Mouse (Mus musculus) NIH3T3 (cell line): Measurements from ENCODE around the gene Ifrd2.

ENCODE experiments used
- DNase-seq: peaks from one replicate; pipeline ENCODE4 v3.0.0-alpha.2; 2012; ENCODE audit warnings: low read depth

The Ifrd2 gene

DNA sequence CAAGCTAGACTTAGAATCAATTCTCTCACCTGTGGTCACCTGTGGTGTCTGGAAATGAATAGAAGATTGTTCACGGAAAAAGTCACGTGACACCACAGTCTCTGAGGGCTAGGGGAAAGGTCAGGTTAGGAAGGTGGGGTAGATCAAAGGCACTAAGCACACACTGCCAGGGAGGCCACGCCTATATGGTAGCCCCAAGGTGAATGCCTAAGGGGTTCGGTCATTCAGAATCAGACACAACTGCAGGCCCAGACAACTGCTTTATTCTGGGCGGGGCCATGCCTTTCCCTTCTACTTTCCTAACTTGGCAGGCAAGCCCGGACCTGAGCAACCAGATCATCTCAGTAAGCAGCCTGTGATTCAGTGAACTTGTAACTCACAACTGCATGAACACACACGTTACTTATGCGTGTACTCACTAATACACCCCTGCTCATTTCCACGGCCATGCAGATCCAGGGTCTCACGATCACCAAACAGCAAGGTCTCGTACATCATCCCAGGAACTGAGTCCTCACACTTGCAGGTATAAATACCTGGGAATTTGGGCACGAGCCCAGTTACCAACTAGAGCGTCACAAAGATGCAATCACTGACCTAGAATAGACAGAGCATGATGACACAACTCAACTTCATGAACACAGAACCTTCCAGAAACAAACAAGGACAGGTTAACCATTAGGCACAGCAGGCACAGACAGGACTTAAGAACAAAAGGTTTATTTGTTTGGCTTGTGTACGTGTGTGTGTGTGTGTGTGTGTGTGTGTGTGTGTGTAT, 11.7 kb upstream of the Ifrd2 start:
- peak; percentile 59 for DNase-seq

DNA sequence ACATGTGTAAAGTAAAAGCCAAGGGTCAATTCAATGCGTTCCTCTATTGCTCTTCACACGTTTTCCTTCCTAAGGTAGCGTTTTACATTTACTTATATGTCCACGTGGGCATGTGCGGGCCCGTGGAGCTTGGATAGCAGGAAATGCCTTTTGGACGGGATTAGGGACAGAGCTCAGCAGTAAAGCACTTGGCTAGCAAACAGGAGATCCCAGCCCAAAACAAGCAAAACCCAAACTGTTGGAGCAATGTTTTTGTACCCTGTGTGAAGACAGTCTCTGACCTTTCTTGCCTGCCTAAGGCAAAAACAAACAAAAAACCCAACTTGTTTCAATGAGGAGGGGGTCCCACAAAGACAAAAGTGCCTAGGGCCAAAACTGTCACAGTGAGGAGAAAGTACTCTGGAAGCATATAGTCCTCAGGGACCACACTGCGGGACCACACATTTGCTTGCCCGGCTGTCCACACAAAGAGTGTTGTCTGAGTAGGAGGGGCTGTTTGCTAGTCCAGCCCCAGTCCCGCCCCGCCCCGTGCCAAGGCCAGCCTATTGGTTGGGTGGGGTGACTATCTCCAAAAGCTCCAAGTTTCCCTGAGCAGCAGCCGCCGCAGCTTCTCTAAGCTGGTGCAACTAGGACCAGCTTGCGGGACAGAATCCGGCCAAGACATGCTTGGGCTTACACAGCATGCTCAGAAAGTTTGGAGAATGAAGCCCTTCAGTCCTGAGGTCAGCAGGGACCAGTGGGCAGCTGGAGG, 10.9 kb upstream of the Ifrd2 start, which contains the start of gene Hyal1:
Gene Hyal1 (plus strand): TSS at position 571 of the 751 bp plus-strand sequence.
- peak; percentile 86 for DNase-seq

DNA sequence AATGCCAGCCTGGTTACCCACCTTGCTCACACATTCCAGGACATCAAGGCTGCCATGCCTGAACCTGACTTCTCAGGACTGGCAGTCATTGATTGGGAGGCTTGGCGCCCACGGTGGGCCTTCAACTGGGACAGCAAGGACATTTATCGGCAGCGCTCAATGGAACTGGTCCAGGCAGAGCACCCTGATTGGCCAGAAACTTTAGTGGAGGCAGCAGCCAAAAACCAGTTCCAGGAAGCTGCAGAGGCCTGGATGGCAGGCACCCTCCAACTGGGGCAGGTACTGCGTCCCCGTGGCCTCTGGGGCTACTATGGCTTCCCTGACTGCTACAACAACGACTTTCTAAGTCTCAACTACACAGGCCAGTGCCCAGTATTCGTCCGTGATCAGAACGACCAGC, 9.6 kb upstream of the Ifrd2 start:
- no peak for DNase-seq

DNA sequence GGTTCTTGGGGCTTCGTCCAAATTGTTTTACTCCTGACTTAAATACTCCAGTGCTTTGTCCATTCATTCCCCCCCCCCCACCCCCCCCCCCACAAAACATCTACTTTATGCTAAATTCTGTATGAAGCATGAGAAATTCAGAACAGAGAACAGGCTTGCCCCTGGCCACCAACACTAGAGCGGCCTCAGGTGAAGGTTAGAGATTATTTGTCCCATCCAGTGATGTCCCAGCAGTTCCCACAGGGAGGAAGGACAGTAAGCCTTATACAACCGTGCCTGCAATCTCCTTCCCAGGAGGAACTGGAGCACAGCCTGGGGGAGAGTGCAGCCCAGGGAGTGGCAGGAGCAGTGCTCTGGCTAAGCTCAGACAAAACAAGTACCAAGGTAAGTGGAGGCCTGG, 8.9 kb upstream of the Ifrd2 start, which contains the start of gene Naa80:
Gene Naa80 (plus strand): TSS at position 301 of the 400 bp plus-strand sequence.
- DNase-seq: no peak

DNA sequence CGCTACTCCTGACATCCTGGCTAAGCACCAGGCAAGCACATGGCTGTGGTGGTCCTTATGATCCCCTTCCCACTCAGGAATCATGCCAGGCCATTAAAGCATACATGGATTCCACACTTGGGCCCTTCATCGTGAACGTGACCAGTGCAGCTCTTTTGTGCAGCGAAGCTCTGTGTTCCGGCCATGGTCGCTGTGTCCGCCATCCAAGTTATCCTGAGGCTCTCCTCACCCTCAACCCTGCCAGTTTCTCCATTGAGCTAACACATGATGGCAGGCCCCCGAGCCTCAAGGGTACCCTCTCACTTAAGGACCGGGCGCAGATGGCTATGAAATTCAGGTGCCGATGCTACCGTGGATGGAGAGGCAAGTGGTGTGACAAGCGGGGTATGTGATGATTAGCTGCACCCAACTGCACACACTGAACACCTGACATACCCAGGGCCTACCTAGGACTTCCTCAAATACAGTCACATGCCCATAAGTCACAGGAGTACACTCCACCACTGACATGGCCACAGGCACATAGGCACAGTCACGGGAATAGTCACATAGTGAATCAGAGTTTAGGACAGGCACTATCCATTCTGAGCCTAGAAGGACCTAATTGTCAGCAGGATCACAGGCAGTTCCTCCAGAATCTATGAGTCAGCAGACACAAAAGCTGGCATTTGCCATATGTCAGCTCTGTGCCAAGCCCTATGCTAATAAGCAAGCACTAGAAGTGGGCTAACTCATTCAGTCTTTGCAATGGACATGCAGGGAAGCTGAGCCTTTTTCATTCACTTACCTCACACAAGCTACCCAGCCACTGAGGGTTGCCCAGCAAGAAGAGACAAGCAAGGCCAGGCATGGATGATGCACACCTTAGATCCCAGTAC, 8.2 kb upstream of the Ifrd2 start:
- peak; percentile 53 for DNase-seq

DNA sequence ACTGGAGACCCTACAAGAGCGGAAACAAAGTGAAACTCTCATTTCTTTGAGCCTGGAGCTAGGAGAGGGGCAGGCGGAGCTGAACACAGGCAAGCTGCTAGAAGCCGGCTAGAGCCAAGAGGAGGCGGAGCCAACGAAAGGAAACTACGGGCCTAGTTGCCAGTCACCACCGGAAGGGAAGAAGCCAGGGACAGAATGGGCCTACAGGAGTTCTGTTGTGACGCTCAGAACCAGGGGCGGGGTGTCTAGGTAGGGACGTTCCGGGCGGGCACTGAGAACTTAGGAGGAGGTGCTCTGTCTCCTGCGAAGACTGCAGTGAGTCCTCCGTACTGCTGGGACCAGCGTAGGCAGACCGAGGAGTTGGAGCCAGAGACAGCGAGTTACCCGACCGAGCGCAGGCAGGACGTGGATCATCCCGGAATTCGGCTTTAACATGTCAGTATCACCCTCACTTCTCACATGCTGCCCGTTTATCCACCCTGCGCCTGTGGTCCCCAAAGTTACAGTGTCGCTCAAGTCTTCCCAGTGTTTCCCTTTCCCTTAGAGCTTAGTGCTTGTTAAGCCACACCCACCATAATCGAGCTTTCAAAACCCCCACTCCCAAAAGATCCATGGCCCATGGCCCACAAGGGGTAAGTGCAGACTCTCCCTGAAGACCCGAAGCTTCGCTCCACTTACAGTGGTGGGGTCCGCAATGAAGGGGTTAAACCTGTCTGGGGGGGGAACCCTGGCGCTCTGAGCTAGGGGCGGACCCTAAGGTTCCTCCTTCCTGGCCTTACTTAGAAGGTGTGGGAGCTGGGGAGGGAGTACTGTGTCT, 6.7 kb upstream of the Ifrd2 start, which contains the start of gene Hyal3:
Gene Hyal3 (plus strand): TSS at position 318 of the 817 bp plus-strand sequence.
- peak; percentile 90 for DNase-seq

DNA sequence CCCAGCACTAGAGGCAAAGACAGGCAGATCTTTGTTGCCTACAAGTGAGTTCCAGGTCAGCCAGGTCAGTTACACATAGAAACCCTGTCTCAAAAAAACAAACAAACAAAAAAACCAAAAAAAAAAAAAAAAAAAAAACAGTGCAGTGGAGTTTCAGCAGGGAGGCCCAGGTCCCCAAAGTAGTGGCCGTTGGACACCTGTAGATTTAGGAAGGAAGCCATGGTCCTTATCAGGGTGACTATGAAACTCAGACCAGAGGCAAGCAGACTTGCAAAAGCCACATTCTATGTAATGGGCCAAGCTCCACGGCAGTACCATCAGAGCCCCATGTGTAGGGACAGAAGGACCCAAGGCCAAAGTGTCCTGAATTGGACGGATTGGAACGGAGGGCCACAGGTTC, 5.9 kb upstream of the Ifrd2 start:
- no peak for DNase-seq

DNA sequence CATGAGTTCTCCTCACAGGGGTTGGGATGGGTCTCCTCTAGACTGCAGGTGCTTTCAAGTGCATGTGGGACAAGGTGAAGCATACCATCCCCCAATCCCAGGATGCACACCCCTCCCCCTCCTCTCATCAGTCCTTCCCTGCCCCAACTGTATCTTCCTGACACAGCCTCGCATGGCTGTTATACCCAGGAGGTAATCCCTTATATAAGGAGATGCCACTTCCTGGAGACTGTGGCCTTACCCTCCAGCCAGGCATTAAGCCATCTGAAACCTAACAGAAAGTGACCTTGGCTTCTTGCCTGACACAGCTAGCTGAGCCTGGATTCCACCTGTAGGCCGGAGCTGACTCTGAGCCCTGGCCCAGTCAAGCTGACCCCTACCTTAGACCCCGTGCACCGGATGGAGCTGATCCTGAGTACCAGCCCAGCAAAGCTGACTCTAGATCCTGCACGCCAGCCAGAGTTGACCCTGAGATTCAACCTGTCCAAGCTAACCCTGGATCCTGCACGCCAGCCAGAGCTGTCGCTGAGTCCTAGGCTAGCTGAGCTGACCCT, 4.9 kb upstream of the Ifrd2 start:
- no peak for DNase-seq

DNA sequence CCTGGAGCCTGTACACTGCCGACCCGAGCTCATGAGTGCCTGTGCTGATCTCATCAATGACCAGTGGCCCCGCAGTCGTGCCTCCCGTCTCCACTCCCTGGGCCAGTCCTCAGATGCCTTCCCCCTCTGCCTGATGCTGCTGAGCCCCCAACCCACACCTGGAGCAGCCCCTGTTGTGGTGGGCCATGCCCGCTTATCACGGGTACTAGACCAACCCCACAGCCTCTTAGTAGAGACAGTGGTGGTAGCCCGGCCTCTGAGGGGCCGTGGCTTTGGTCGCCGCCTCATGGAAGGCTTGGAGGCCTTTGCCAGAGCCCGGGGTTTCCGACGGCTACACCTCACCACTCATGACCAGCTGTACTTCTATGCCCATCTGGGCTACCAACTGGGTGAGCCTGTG, 4.3 kb upstream of the Ifrd2 start:
- no peak for DNase-seq

DNA sequence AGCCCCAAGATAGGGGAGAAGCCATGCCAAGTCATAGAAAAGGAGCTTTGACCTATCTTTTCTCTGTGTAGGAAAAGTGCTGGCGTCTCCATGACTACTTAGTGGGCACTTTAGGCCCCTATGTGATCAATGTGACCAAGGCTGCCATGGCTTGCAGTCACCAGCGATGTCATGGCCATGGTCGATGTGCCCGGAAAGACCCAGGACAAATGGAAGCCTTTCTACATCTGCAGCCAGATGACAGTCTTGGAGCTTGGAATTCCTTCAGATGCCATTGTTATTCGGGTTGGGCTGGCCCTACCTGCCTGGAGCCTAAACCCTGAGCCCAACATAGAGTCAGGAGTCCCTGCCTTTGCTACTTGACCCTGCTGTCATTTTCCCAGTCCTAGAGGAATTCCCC, 938 bp upstream of the Ifrd2 start:
- DNase-seq: no peak

DNA sequence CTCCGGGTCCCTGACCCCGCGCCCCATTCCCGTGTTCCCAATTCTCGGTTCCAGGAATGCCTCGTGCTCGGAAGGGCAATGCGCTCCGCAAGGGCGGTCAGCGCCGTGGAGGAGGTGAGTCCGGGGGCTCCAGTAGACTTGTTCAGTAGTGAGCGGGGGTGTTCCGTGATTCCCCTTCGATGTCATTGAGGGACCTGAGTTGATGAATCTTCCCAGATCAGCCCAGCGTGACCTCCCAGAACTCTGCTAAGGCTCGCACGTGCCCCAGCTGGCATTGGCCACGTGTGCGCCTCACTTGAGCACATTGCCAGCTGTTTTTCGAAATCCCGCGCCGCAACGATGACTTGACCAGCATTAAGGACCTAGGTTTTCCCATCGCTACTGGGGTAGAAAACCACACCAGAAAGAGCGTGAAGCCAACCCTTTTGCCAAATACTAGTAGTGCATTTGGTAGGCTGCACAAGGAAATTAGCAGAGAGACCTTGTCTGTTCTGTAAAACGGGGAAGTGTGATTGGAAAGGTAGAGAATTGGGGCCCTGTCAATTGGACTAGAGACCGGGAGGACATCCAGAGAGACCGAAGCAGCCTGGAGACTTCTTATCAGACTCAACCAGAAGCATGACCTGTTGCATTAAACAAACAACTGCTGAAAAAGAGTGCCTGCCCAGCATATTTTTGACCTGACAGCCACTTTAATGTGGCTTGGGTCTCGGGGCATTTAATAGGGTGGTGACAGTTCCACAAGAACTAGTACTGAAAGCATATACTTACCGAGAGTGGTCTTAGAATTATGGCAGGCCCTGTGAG, 594 bp downstream of the Ifrd2 start:
- DNase-seq: peak; percentile 71

DNA sequence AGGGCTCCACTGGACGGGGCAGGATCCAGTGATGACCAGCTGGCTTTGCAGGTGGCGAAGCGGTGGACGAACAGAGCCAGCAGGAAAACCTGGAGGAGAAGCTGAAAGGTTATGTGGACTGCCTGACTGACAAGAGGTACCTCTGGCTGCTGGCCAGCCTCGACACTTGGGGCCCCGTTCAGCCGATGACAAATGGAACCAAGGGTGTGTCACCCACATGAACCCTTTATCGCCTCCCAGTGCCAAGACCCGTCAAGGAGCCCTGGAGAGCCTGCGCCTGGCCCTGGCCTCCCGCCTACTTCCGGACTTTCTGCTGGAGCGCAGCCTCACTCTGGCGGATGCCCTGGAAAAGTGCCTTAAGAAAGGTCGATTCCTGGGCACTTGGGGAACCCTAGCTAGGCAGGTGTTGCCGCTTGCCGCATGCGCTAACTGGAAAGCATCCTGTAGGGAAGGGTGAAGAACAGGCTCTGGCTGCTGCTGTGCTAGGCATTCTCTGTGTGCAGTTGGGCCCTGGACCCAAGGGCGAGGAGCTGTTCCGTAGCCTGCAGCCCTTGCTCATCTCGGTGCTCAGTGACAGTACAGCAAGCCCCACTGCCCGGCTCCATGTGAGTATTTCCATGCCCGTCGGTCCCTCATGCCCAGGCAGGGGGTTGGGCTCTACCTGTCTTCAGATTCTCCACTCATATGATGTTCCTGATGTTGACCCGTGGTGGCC, 2.8 kb downstream of the Ifrd2 start:
- DNase-seq: no peak

DNA sequence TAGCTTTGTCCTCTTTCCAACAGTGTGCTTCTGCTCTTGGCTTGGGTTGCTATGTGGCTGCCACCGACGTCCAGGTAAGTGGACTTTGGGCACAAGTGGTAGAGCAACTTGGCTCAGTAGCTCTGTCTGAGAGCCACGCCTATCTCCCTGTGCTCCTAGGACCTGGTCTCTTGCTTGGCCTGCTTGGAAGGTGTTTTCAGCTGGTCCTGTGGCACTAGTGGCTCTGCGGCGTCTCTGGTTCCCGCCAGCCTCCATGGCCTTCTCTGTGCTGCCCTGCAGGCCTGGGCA, 3.3 kb downstream of the Ifrd2 start:
- no peak for DNase-seq

DNA sequence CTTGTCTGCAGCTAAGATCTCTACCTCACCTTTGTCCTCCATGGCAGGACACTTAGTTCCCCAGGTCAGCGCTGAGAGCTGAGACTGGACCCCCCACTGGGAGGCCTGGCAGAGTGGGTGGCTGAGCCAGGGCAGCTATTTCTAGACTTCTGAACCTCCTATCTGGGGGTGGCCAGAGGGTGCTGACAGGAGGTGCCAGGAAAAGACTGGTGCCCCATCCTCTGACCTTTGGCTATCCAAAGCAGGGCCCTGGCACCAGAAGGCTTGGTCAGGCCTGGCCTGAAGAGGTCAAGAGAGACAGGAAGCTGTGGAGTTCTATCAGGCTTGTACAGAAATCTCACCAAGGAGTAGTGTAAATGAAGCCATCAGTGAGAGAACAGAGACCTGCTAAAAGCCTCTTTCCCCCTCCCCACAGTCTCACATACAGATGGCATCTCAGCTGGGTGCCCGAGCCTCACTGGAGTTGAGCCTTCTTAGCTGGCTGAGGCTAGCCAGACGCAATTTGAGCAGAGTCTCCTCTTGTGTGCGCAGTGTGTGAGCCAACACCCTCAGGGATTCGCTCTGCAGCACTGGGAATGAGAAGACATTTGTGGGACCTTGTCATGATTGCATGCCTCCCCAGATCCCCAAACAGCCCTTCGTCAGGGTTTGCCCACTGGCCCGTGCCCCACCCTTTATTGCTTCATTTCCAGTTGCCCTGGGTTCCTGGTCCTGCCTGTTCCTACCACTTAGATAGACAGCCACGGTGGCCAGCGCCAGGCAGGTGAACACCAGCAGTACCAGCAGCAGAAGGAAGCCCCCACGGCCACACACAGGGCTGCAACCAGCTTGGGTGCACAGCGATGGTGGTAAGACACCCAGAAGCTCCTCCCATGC, 5.9 kb downstream of the Ifrd2 start:
- no peak for DNase-seq

DNA sequence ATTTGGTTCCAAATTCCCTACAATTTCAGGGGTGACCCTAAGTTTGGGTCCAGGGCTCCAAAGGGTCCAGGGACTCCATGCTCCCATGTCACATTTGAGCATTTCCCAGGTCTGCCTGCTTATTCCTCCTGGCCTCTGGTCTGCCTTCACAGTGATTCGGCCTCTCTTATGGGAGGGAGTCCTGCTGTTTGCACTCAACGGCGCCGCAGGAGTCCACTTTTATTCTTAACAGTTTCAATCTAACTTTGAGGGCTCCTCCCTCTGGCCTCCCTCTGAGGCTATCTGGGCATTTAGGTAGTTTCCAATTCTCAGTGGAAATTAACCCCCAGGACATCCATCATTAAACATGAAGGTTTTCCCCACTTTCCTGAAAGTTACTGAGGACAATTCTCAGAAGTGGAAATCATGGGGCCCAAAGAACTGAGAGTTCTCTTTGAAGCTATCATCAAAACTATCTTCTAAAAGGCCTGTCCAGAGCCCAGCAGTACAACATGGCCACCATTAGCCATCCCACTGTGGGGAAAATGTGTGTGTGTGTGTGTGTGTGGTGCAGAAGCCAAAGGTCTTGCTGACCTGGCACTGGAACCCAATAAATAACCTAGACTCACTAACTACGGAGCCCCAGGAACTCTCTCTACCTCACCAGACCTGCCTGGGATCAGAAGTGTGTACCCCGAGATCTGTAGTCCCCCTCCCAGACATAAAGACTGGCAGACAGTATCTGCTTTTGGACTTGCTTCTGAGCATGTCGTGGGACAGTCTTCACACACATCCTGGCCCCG, 7.0 kb downstream of the Ifrd2 start:
- DNase-seq: no peak

DNA sequence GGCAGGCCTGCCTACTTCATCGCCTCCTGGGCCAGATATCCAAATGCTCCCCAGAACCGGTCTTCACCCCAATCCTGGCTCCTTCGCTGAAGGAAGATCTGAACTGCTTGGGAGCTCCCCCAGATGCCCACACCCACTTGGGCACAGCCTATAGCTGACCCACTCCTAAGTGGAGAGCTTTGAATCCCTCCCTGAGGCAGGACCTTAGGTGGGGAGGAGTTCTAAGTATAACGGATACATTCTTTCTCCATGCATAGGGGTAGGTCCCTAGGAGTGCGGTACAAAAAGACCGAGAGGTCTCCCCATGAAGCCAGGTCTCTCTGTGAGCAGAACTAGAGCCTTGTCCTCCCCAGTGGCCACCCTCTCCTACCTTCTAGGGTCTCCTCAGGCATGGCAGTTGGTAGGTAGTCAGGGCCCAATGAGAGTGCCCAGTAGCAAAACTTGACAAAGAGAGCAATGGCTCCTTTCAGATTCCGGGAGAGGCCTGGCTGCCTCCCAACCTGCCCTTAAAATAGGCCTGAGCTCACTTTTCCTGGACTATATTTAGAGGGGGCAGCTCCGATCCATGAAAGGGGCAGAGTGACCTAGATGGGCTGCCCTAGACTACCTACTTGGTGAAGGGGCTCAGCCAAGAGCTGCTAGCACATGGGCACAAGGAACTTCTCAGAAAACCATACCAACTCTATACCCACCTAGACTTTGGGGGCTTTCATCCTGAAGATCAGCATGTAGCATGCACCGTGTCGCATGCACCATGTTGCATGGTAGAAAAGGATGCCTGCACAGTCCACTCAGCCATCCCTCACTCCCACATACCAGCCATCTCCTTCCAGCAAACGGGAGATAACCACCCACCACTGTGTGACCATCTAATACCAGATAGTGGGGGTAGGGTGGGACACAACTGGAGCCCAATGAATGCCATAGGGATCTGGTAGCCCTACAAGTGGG, 9.5 kb downstream of the Ifrd2 start:
- DNase-seq: peak; percentile 28

DNA sequence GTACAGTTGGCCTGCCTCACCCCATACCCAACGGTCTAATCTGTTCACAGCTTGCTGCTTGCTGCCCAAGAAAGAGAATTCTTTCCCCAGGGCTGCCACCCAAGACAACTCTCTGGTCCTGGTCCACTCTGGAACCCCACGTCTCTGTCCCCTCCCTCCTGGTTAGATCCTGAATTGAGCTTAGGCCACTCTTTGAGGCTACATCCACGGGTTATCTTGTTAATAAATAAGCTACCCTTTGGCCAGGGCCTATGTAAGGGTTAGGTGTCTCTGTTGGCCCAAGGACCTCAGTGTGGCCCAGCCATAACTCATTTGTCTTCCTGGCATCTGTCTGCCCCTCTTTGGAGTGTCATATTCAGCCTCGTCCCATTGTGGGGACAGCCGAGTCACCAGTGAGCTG, 10.9 kb downstream of the Ifrd2 start:
- DNase-seq: no peak
